Mouse (Mus musculus) megakaryocyte, embryonic 14.5 days (primary cell): ENCODE measurements around the gene St8sia1.

ENCODE experiments used
- FLI1 ChIP-seq: IDR thresholded peaks from 2 replicates; pipeline ENCODE4 v1.6.1; 2012; ENCODE audit warnings: low read length, inconsistent platforms, mixed read lengths
- GATA1 ChIP-seq: IDR thresholded peaks from 3 replicates; pipeline ENCODE4 v1.6.1; 2012; ENCODE audit warnings: mixed read lengths, low read length, inconsistent platforms, borderline replicate concordance

DNA sequence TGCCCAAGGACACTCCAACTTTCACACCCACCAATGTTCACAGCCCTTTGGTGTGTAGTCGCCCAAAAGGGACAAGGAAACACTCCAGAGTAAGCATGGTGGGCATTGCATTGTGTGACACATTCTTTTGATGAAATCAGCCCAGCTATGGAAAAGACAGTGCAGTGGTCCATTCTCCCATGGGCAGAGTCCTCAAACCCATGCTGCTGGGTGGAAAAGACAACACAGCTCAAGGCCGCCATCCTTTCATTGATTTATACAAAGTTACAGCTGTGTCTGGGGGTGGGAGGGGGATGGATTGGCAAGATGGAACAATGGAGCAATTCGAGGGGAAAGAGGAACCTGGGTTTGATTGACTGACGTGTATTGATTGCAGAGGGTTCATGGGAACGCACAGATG, 151.3 kb downstream of the St8sia1 start:
- no peak for TF ChIP-seq GATA1
- TF ChIP-seq FLI1, result no peak
